Mouse (Mus musculus) spleen, adult 2 months (tissue): ENCODE results near the gene Sgo1. TPM values are rescaled to one million over a fixed set of nuclear protein-coding genes. Genes with fewer than 3 reads are reported as not detected.
A peak's percentile ranks its signal among the peaks of the same experiment; 100 is the strongest.
"Not testable (repeated sequence)": the region's sequence is repeated elsewhere in the genome, so short reads cannot be mapped to it uniquely, and the experiment has no call there.

Source experiments
- DNase-seq, 2 experiments: peaks; one replicate each; pipeline versions ENCODE4 v3.0.0 to v3.0.0-alpha.2; 2012 to 2021; ENCODE audit warnings: low spot score in 2 of 2, low read depth in 1 of 2
- H3K27ac ChIP-seq: fragments of 200-500 bp; 2 replicates; pipeline ENCODE4 v1.5.1; 2012; ENCODE audit warnings: low read length, inconsistent platforms; ENCODE audit not compliant: insufficient read depth
- H3K27me3 ChIP-seq: fragments of 200-500 bp; 2 replicates; pipeline ENCODE4 v1.6.1; 2012; ENCODE audit warnings: mild to moderate bottlenecking, moderate library complexity, low read length, inconsistent platforms; ENCODE audit not compliant: control insufficient read depth, insufficient read depth
- H3K36me3 ChIP-seq: fragments of 200-500 bp; 2 replicates; pipeline ENCODE4 v1.6.1; 2012; ENCODE audit warnings: mild to moderate bottlenecking, low read length, inconsistent platforms; ENCODE audit not compliant: control insufficient read depth, insufficient read depth
- H3K4me1 ChIP-seq: fragments of 200-500 bp; 2 replicates; pipeline ENCODE4 v1.6.1; 2011; ENCODE audit warnings: inconsistent platforms; ENCODE audit not compliant: control insufficient read depth, insufficient read depth, insufficient read length
- H3K4me3 ChIP-seq: fragments of 200-500 bp; 2 replicates; pipeline ENCODE4 v1.5.1; 2011; ENCODE audit warnings: mild to moderate bottlenecking, inconsistent platforms; ENCODE audit not compliant: insufficient read depth, insufficient read length; ENCODE audit errors: extremely low read depth
- CTCF ChIP-seq: fragments of 200-500 bp; IDR thresholded peaks from 2 replicates; pipeline ENCODE4 v1.5.1; 2011; ENCODE audit warnings: mild to moderate bottlenecking, inconsistent platforms; ENCODE audit not compliant: insufficient read depth, insufficient read length, insufficient replicate concordance; ENCODE audit errors: extremely low read depth
- POLR2A ChIP-seq: fragments of 200-500 bp; IDR thresholded peaks from 2 replicates; pipeline ENCODE4 v1.6.1; 2011; ENCODE audit warnings: low read depth, low read length, inconsistent platforms
- WGBS: fragments of 180-500 bp; shearing (Covaris S2); methylation state at CpG from one replicate; pipeline ENCODE4 v1.1.7; 2018; 5-methylcytosine and 5-hydroxymethylcytosine counted together
- polyA plus RNA-seq: library from polyadenylated mRNA; depleted of rRNA; stranded (reverse); fragments of >200 nt; gene quantifications from 2 replicates; pipeline ENCODE4 v1.2.3, GENCODE M21; 2012; rRNA removed

Gene Sgo1
- polyA plus RNA-seq: 0.39 and 0.50 TPM in 2 replicates

DNA sequence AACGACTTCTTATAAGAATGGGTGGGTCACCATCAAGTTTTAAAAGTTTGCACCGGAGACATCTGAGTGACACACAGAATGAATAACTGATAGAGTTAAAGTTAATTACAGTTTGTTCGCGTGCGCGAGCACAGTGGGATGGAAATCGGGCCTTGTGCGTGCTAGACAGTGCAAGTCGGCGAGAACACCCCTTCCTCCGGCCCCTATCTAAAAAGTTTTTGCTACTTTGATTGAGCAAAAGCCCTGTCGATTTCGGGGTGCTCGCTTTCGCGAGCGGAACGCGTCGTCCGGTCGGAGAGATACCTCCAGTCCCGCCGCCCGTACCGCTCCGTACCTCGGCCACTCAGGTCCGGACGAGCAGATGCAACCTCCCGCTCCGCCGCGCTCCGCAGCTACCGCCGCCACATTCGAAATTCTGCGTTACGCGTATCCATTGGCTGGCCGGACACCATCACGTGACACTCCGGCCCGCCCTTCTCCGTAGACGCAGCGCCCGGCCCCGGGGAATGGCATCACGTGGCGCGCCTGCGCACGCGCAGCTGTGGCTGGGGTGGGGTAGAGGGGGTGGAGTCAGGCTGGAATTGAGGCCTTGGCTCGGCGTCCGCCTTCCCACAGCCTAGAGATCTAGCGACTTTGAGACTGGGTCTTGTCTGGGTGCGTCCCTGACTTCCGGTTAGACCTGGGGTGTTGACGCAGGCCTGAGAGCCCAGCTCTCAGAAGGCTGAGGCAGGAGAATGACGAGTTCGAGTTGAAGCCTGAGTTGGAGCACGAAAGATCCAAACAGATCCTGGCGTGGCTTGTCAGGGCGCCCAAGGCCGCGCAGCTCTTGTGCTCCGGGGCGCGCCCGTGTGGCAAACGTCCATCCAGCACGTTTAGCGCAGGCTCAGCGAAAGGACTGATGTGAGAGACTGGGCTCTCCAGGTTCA is at the start of gene Sgo1:
Gene Sgo1, minus strand, starts transcription at position 457 of the 926 bp plus-strand sequence.
- H3K4me1 ChIP-seq: no peaks in the 10 kb centered on the region
- WGBS: under 1% methylated on average over 78 of the region's 78 CpGs
- peak; percentile 95 to 96 for DNase-seq
- TF ChIP-seq POLR2A: peak; percentile 92
- TF ChIP-seq CTCF: peak; percentile 29; the same call in 1 of the 2 replicates
- H3K27ac ChIP-seq: peak within 1 kb of the TSS; percentile 96
- H3K4me3 ChIP-seq: peak within 1 kb of the TSS; percentile 72
- H3K36me3 ChIP-seq: no peaks in the 10 kb centered on the region
- no peaks in the 10 kb centered on the region for H3K27me3 ChIP-seq

DNA sequence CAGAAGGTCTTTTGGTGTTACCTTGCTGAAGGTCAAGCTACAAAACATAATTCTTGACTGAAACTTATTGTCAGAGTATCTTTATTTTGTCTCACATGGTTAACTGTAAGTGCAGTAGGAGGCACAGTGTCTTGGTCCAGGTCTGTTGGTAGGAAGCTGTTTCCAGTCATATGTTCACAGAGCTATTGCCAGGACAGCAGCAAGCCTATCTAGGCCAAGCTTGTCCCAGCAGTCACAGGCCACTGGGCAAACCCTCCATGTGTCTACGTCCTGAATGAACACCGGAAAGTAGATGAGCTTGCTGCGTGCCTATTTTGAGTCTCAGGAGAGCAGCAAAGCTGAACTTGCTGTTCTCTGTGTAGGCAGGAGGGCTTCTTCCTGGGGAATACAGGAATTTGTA is 29.8 kb upstream of the Sgo1 start:
- H3K36me3 ChIP-seq, H3K27ac ChIP-seq, H3K27me3 ChIP-seq, DNase-seq, H3K4me3 ChIP-seq, H3K4me1 ChIP-seq: not testable (repeated sequence)
- WGBS: 90% methylated on average over 3 of the region's 3 CpGs

GRCm38 (mm10) chr17:53718474-53718873 is 29.3 kb upstream of the Sgo1 start:
- TF ChIP-seq CTCF (no peak), POLR2A (no peak)
- H3K4me1 ChIP-seq: no peaks in the 10 kb centered on the region
- no peak overlapping the region for H3K4me3 ChIP-seq
- H3K36me3 ChIP-seq: no peaks in the 10 kb centered on the region
- DNase-seq: no peak
- 69% methylated on average over 1 of the region's 1 CpGs for WGBS
- H3K27me3 ChIP-seq: no peaks in the 10 kb centered on the region
- no peak overlapping the region for H3K27ac ChIP-seq

- H3K36me3 ChIP-seq, DNase-seq, H3K4me1 ChIP-seq, H3K4me3 ChIP-seq, H3K27me3 ChIP-seq, H3K27ac ChIP-seq: not testable (repeated sequence)
- 63% methylated on average over 1 of the region's 1 CpGs for WGBS
Measured at GRCm38 (mm10) chr17:53715161-53715560, 26.0 kb upstream of the Sgo1 start.

DNA sequence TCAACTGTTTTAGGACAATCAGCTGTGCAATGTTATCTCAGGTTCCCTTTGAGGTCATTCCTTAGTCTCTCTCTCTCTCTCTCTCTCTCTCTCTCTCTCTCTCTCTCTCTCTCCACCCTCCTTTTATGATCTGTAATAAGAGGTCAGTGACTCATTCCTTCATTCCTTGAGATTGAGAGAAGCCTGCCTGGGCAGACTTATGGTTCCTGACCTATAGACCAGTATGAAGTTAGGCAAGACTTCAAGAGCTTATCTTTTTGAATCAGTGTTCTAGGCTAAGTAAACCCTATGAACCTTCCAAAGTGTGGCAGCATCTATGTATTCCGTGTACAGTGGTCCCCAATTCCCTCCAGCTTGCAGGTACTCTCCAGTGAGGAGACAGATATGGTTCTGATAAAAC is 25.3 kb upstream of the Sgo1 start:
- TF ChIP-seq CTCF (no peak), POLR2A (no peak)

GRCm38 (mm10) chr17:53697521-53697920 is 8.4 kb upstream of the Sgo1 start:
- H3K27me3 ChIP-seq, H3K36me3 ChIP-seq, H3K27ac ChIP-seq, H3K4me1 ChIP-seq, H3K4me3 ChIP-seq, DNase-seq: not testable (repeated sequence)
- 92% methylated on average over 8 of the region's 8 CpGs for WGBS

More for the DNA sequence above, 25.3 kb upstream of the Sgo1 start:
- Histone ChIP-seq H3K4me1 (no peaks in the 10 kb centered on the region), H3K27ac (no peak overlapping the region), H3K27me3 (no peaks in the 10 kb centered on the region), H3K36me3 (no peaks in the 10 kb centered on the region), H3K4me3 (no peak overlapping the region)
- WGBS: 73% methylated on average over 1 of the region's 1 CpGs
- no peak for DNase-seq

DNA sequence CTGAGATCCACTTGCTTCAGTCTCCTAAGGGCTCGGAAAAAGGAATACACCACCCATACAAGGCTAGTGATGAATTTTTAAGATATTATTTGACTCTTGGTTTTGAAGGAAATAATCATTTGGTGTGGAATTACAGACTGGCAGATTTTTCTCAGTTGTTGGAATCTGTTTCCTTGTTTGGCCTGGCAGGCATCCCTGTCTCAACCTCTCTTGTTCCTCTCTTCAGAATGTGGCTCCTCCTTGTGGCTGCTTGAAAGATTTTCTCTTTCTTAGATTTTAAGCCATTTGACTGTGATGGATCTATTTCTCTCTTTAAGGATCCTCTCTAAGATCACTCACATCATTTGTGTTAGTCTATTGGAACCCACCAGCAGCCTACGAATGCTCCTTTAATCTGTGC is 4.9 kb upstream of the Sgo1 start:
- WGBS: 85% methylated on average over 2 of the region's 2 CpGs
- Histone ChIP-seq H3K4me1 (no peaks in the 10 kb centered on the region), H3K36me3 (no peaks in the 10 kb centered on the region), H3K4me3 (no peak overlapping the region), H3K27ac (no peak overlapping the region), H3K27me3 (no peaks in the 10 kb centered on the region)
- DNase-seq: no peak
- TF ChIP-seq CTCF (no peak), POLR2A (no peak)
